Mouse (Mus musculus) MEL (cell line): ENCODE measurements around the gene Nipsnap3b. TPM values are rescaled to one million over a fixed set of nuclear protein-coding genes. Genes with fewer than 3 reads are reported as not detected.

ENCODE experiments used
- DNase-seq: peaks from one replicate; pipeline ENCODE4 v3.0.0; 2011; ENCODE audit warnings: low read depth, low spot score
- H3K27ac ChIP-seq: 2 replicates; pipeline ENCODE4 v1.5.1; 2012; ENCODE audit warnings: low read depth, mild to moderate bottlenecking, control low read depth, low read length, moderate library complexity; ENCODE audit not compliant: control insufficient read depth
- H3K27me3 ChIP-seq, 2 experiments: fragments of 150-350 bp in 1 of 2; sonication (generic) in 1 of 2; 2 replicates each; pipeline ENCODE4 v1.6.1; 2012; ENCODE audit warnings: low read length in 2 of 2, mild to moderate bottlenecking in 2 of 2, improper control_type of control experiment in 1 of 2, moderate library complexity in 1 of 2; ENCODE audit not compliant: insufficient read depth in 2 of 2, control insufficient read depth in 1 of 2
- H3K36me3 ChIP-seq, 2 experiments: 2 replicates each; pipeline ENCODE4 v1.6.1; 2012 to 2014; ENCODE audit warnings: low read length in 2 of 2, improper control_type of control experiment in 1 of 2, inconsistent platforms in 1 of 2, mild to moderate bottlenecking in 1 of 2; ENCODE audit not compliant: insufficient read depth in 2 of 2, control insufficient read depth in 1 of 2
- H3K4me1 ChIP-seq, 2 experiments: fragments of 150-350 bp in 1 of 2; sonication (generic) in 1 of 2; 2 replicates each; pipeline ENCODE4 v1.6.1; 2012; ENCODE audit warnings: low read length in 2 of 2, improper control_type of control experiment in 1 of 2, mild to moderate bottlenecking in 1 of 2; ENCODE audit not compliant: insufficient read depth in 2 of 2, control insufficient read depth in 1 of 2
- H3K4me3 ChIP-seq, 2 experiments: fragments of 150-350 bp in 1 of 2; sonication (generic) in 1 of 2; 2 replicates each; pipeline ENCODE4 v1.5.1; 2012; ENCODE audit warnings: low read depth in 2 of 2, low read length in 2 of 2, mild to moderate bottlenecking in 2 of 2, moderate library complexity in 2 of 2, control low read depth in 1 of 2, improper control_type of control experiment in 1 of 2; ENCODE audit not compliant: control insufficient read depth in 1 of 2, insufficient read depth in 1 of 2
- H3K79me2 ChIP-seq: 2 replicates; pipeline ENCODE4 v1.6.1; 2012; ENCODE audit warnings: mild to moderate bottlenecking, low read length, moderate library complexity; ENCODE audit not compliant: control insufficient read depth, poor library complexity, insufficient read depth
- H3K9ac ChIP-seq: 2 replicates; pipeline ENCODE4 v1.6.1; 2012; ENCODE audit warnings: low read depth, mild to moderate bottlenecking, control low read depth, low read length, moderate library complexity; ENCODE audit not compliant: control insufficient read depth, poor library complexity, severe bottlenecking
- H3K9me3 ChIP-seq: fragments of 150-350 bp; sonication (generic); replicated peaks from 2 replicates; pipeline ENCODE4 v1.6.1; 2012; ENCODE audit warnings: mild to moderate bottlenecking, low read length, improper control_type of control experiment, moderate library complexity; ENCODE audit not compliant: insufficient read depth
- BHLHE40 ChIP-seq: IDR thresholded peaks from 2 replicates; pipeline ENCODE4 v1.6.1; 2012; ENCODE audit warnings: low read depth, mild to moderate bottlenecking, inconsistent platforms, low read length, improper control_type of control experiment, borderline replicate concordance
- CHD1 ChIP-seq: IDR thresholded peaks from 2 replicates; pipeline ENCODE4 v1.6.1; 2012; ENCODE audit warnings: low read depth, mild to moderate bottlenecking, inconsistent platforms, low read length, improper control_type of control experiment
- CHD2 ChIP-seq: IDR thresholded peaks from 2 replicates; pipeline ENCODE4 v1.6.1; 2011; ENCODE audit warnings: low read length, improper control_type of control experiment
- CTCF ChIP-seq, 3 experiments: IDR thresholded peaks in 2 of 3; conservative IDR thresholded peaks in 1 of 3; 2 replicates each; pipeline ENCODE4 v1.5.1; 2011 to 2012; ENCODE audit warnings: low read length in 3 of 3, low read depth in 2 of 3, mild to moderate bottlenecking in 2 of 3, improper control_type of control experiment in 1 of 3, inconsistent platforms in 1 of 3, mixed read lengths in 1 of 3, moderate library complexity in 1 of 3; ENCODE audit not compliant: control insufficient read depth in 1 of 3, insufficient read depth in 1 of 3, poor library complexity in 1 of 3, severe bottlenecking in 1 of 3
- ELF1 ChIP-seq: IDR thresholded peaks from 2 replicates; pipeline ENCODE4 v1.6.1; 2014; ENCODE audit warnings: low read depth, mild to moderate bottlenecking, inconsistent platforms, low read length, improper control_type of control experiment, moderate library complexity
- ETS1 ChIP-seq: IDR thresholded peaks from 2 replicates; pipeline ENCODE4 v1.6.1; 2012; ENCODE audit warnings: low read depth, mild to moderate bottlenecking, inconsistent platforms, low read length, improper control_type of control experiment, moderate library complexity
- GABPA ChIP-seq: IDR thresholded peaks from 2 replicates; pipeline ENCODE4 v1.6.1; 2012; ENCODE audit warnings: low read depth, mild to moderate bottlenecking, inconsistent platforms, low read length, improper control_type of control experiment, moderate library complexity
- GATA1 ChIP-seq: IDR thresholded peaks from 2 replicates; pipeline ENCODE4 v1.6.1; 2011; ENCODE audit warnings: low read depth, low read length, improper control_type of control experiment
- HCFC1 ChIP-seq: IDR thresholded peaks from 2 replicates; pipeline ENCODE4 v1.6.1; 2012; ENCODE audit warnings: low read depth, mild to moderate bottlenecking, inconsistent platforms, low read length, improper control_type of control experiment, moderate library complexity
- JUND ChIP-seq: IDR thresholded peaks from 2 replicates; pipeline ENCODE4 v1.6.1; 2011; ENCODE audit warnings: low read depth, mild to moderate bottlenecking, improper control_type of control experiment, low read length
- KAT2A ChIP-seq: conservative IDR thresholded peaks from 2 replicates; pipeline ENCODE4 v1.6.1; 2012; ENCODE audit warnings: low read depth, low read length, improper control_type of control experiment, inconsistent platforms
- MAFK ChIP-seq: IDR thresholded peaks from 2 replicates; pipeline ENCODE4 v1.6.1; 2011; ENCODE audit warnings: low read depth, mild to moderate bottlenecking, low read length, improper control_type of control experiment, borderline replicate concordance
- MAX ChIP-seq: IDR thresholded peaks from 2 replicates; pipeline ENCODE4 v1.6.1; 2011; ENCODE audit warnings: low read length, improper control_type of control experiment
- MAZ ChIP-seq: IDR thresholded peaks from 2 replicates; pipeline ENCODE4 v1.6.1; 2012; ENCODE audit warnings: low read depth, mild to moderate bottlenecking, inconsistent platforms, low read length, improper control_type of control experiment
- MEF2A ChIP-seq: IDR thresholded peaks from 2 replicates; pipeline ENCODE4 v1.6.1; 2014; ENCODE audit warnings: low read depth, mild to moderate bottlenecking, inconsistent platforms, low read length, improper control_type of control experiment; ENCODE audit not compliant: poor library complexity, insufficient replicate concordance, severe bottlenecking; ENCODE audit errors: extremely low read depth
- MXI1 ChIP-seq: IDR thresholded peaks from 2 replicates; pipeline ENCODE4 v1.6.1; 2011; ENCODE audit warnings: mild to moderate bottlenecking, low read depth, low read length, improper control_type of control experiment
- MYB ChIP-seq: IDR thresholded peaks from 2 replicates; pipeline ENCODE4 v1.6.1; 2011; ENCODE audit warnings: mild to moderate bottlenecking, low read depth, low read length, improper control_type of control experiment
- MYC ChIP-seq: IDR thresholded peaks from 2 replicates; pipeline ENCODE4 v1.6.1; 2011; ENCODE audit warnings: low read depth, mild to moderate bottlenecking, low read length, improper control_type of control experiment, moderate library complexity
- NELFE ChIP-seq: IDR thresholded peaks from 2 replicates; pipeline ENCODE4 v1.6.1; 2011; ENCODE audit warnings: low read depth, low read length, improper control_type of control experiment
- NRF1 ChIP-seq: IDR thresholded peaks from 2 replicates; pipeline ENCODE4 v1.6.1; 2014; ENCODE audit warnings: low read depth, mild to moderate bottlenecking, inconsistent platforms, low read length, improper control_type of control experiment, moderate library complexity; ENCODE audit not compliant: poor library complexity, insufficient read depth, severe bottlenecking
- POLR2A ChIP-seq, 2 experiments: IDR thresholded peaks; 2 replicates each; pipeline ENCODE4 v1.6.1; 2011 to 2012; ENCODE audit warnings: low read length in 2 of 2, mild to moderate bottlenecking in 2 of 2, control low read depth in 1 of 2, improper control_type of control experiment in 1 of 2, low read depth in 1 of 2, moderate library complexity in 1 of 2; ENCODE audit not compliant: control insufficient read depth in 1 of 2, insufficient read depth in 1 of 2, poor library complexity in 1 of 2
- POLR2AphosphoS2 ChIP-seq: IDR thresholded peaks from 2 replicates; pipeline ENCODE4 v1.6.1; 2011; ENCODE audit warnings: low read length, improper control_type of control experiment
- RAD21 ChIP-seq: IDR thresholded peaks from 2 replicates; pipeline ENCODE4 v1.6.1; 2011; ENCODE audit warnings: mild to moderate bottlenecking, low read depth, low read length, improper control_type of control experiment
- RCOR1 ChIP-seq: IDR thresholded peaks from 2 replicates; pipeline ENCODE4 v1.6.1; 2012; ENCODE audit warnings: low read depth, mild to moderate bottlenecking, inconsistent platforms, low read length, improper control_type of control experiment
- SIN3A ChIP-seq: IDR thresholded peaks from 2 replicates; pipeline ENCODE4 v1.6.1; 2012; ENCODE audit warnings: low read length, improper control_type of control experiment, inconsistent platforms
- SMC3 ChIP-seq: IDR thresholded peaks from 2 replicates; pipeline ENCODE4 v1.6.1; 2011; ENCODE audit warnings: low read depth, low read length, improper control_type of control experiment
- TAL1 ChIP-seq: IDR thresholded peaks from 2 replicates; pipeline ENCODE4 v1.6.1; 2012; ENCODE audit warnings: mild to moderate bottlenecking, inconsistent platforms, low read length, moderate library complexity, mixed read lengths
- TBP ChIP-seq: IDR thresholded peaks from 2 replicates; pipeline ENCODE4 v1.8.0; 2011; ENCODE audit warnings: low read depth, low read length, improper control_type of control experiment
- TCF12 ChIP-seq: IDR thresholded peaks from 2 replicates; pipeline ENCODE4 v1.6.1; 2014; ENCODE audit warnings: low read depth, mild to moderate bottlenecking, inconsistent platforms, low read length, improper control_type of control experiment, moderate library complexity
- UBTF ChIP-seq: IDR thresholded peaks from 2 replicates; pipeline ENCODE4 v1.6.1; 2012; ENCODE audit warnings: low read depth, mild to moderate bottlenecking, inconsistent platforms, low read length, improper control_type of control experiment, moderate library complexity, borderline replicate concordance; ENCODE audit not compliant: insufficient read depth
- USF1 ChIP-seq: IDR thresholded peaks from 2 replicates; pipeline ENCODE4 v1.6.1; 2014; ENCODE audit warnings: low read depth, mild to moderate bottlenecking, inconsistent platforms, low read length, improper control_type of control experiment, moderate library complexity
- USF2 ChIP-seq, 2 experiments: IDR thresholded peaks; 2 replicates each; pipeline ENCODE4 v1.6.1; 2011 to 2012; ENCODE audit warnings: improper control_type of control experiment in 2 of 2, low read length in 2 of 2, borderline replicate concordance in 1 of 2, inconsistent platforms in 1 of 2, low read depth in 1 of 2, mild to moderate bottlenecking in 1 of 2; ENCODE audit not compliant: insufficient read depth in 1 of 2
- ZC3H11A ChIP-seq: IDR thresholded peaks from 2 replicates; pipeline ENCODE4 v1.6.1; 2012; ENCODE audit warnings: low read depth, mild to moderate bottlenecking, inconsistent platforms, low read length, improper control_type of control experiment
- ZKSCAN1 ChIP-seq: IDR thresholded peaks from 2 replicates; pipeline ENCODE4 v1.6.1; 2012; ENCODE audit warnings: low read depth, mild to moderate bottlenecking, inconsistent platforms, low read length, improper control_type of control experiment, moderate library complexity
- ZMIZ1 ChIP-seq: IDR thresholded peaks from 2 replicates; pipeline ENCODE4 v1.6.1; 2012; ENCODE audit warnings: low read depth, mild to moderate bottlenecking, inconsistent platforms, low read length, improper control_type of control experiment, moderate library complexity
- ZNF384 ChIP-seq: IDR thresholded peaks from 2 replicates; pipeline ENCODE4 v1.6.1; 2012; ENCODE audit warnings: low read depth, mild to moderate bottlenecking, inconsistent platforms, low read length, improper control_type of control experiment
- polyA plus RNA-seq, 2 experiments: library from polyadenylated mRNA; stranded (reverse) in 1 of 2; unstranded in 1 of 2; fragments of >175 nt in 1 of 2; fragments of >200 nt in 1 of 2; gene quantifications; 2 replicates each; pipeline versions ENCODE4 v1.2.1 to v1.2.4; 2012; ENCODE audit warnings: low replicate concordance in 2 of 2, low read depth in 1 of 2; ENCODE audit not compliant: insufficient read length in 2 of 2, insufficient read depth in 1 of 2, missing spikeins in 1 of 2
- total RNA-seq: library from RNA; depleted of rRNA; stranded (reverse); fragments of 300-350 nt; gene quantifications from 2 replicates; pipeline ENCODE4 v1.2.3, GENCODE M21; 2012; rRNA removed

The Nipsnap3b gene
- total RNA-seq (26.9 and 28.0 TPM in 2 replicates), polyA plus RNA-seq (10 to 100 TPM in 1 of 2 experiments, not detected in 1; 57.1 TPM)

- DNase-seq, result peak; percentile 97
- H3K4me3 ChIP-seq, result peak within 1 kb of the TSS; percentile 81 to 95
- H3K27ac ChIP-seq, result no peak within 1 kb of the TSS
- peaks cover 0 to 3% of the 10 kb centered on the region in 2 experiments; a peak in 1 of 4 replicates for H3K4me1 ChIP-seq
- peak within 1 kb of the TSS; percentile 81 for H3K9ac ChIP-seq
- no peaks in the 10 kb centered on the region for H3K9me3 ChIP-seq
- H3K36me3 ChIP-seq, result peaks cover 0 to 5% of the 10 kb centered on the region in 2 experiments; a peak in 3 of 4 replicates
- peaks cover 2% of the 10 kb centered on the region; the same call in 1 of the 2 replicates for H3K79me2 ChIP-seq
- H3K27me3 ChIP-seq, result no peaks in the 10 kb centered on the region; a peak in 2 of 4 replicates
- peak; percentile 74 to 81 for TF ChIP-seq POLR2A (IDR thresholded peaks at IDR 0.05; ENCODE audit: control insufficient read depth in 1 of 2, insufficient read depth in 1 of 2, low read depth in 1 of 2, low read length in 2 of 2, poor library complexity in 1 of 2)
- no peak for TF ChIP-seq MYB
- no peak for TF ChIP-seq MAFK
- TF ChIP-seq MEF2A, result no peak
- no peak for TF ChIP-seq SMC3
- TF ChIP-seq ZMIZ1, result no peak
- TF ChIP-seq KAT2A, result no peak
- no peak for TF ChIP-seq CTCF (IDR thresholded peaks at IDR 0.05 in 2 of 3, conservative IDR thresholded peaks at IDR 0.05 in 1 of 3; ENCODE audit: control insufficient read depth in 1 of 3, insufficient read depth in 1 of 3, low read depth in 2 of 3, low read length in 3 of 3, poor library complexity in 1 of 3, severe bottlenecking in 1 of 3)
- TF ChIP-seq POLR2AphosphoS2, result peak; percentile 56; the same call in 1 of the 2 replicates
- TF ChIP-seq BHLHE40, result no peak
- no peak for TF ChIP-seq TBP
- TF ChIP-seq MAZ, result no peak
- peak; percentile 58; the same call in 1 of the 2 replicates for TF ChIP-seq NELFE
- no peak for TF ChIP-seq ZNF384
- TF ChIP-seq GATA1, result no peak
- 0 out of 2 replicates have a peak, but pooled peaks have one; percentile 6 for TF ChIP-seq TCF12
- no peak for TF ChIP-seq RCOR1
- TF ChIP-seq USF1, result no peak
- TF ChIP-seq HCFC1, result peak; percentile 41; the same call in 1 of the 2 replicates
- no peak for TF ChIP-seq CHD2
- TF ChIP-seq UBTF, result no peak
- TF ChIP-seq ZKSCAN1, result no peak
- TF ChIP-seq SIN3A, result peak; percentile 53; the same call in 1 of the 2 replicates
- TF ChIP-seq USF2 (IDR thresholded peaks at IDR 0.05; ENCODE audit: borderline replicate concordance in 1 of 2, insufficient read depth in 1 of 2, low read depth in 1 of 2, low read length in 2 of 2), result no peak
- TF ChIP-seq CHD1, result no peak
- no peak for TF ChIP-seq MYC
- TF ChIP-seq ZC3H11A, result no peak
- TF ChIP-seq MAX, result no peak
- TF ChIP-seq TAL1, result no peak
- TF ChIP-seq ETS1, result no peak
- peak; percentile 60 for TF ChIP-seq MXI1
- peak; percentile 78 for TF ChIP-seq ELF1
- TF ChIP-seq GABPA, result no peak
- no peak for TF ChIP-seq RAD21
- TF ChIP-seq NRF1, result peak; percentile 69
- TF ChIP-seq JUND, result no peak
Measured at GRCm38 (mm10) chr4:53011732-53012361, at the start of gene Nipsnap3b. Gene Nipsnap3b, plus strand, starts transcription at chr4:53011880.
